Comparison of ENCODE assay signal across 38 mouse cellular contexts in genomic region chr3:137642568-137642967, GRCm38 (mm10). TPM values are rescaled to one million over a fixed set of nuclear protein-coding genes. Genes with fewer than 3 reads are reported as not detected.
"Had no signal": no experiment of that assay in that cellular context is flagged by ENCODE, and none has a peak within 500 bp of the region (broad histone marks: within the 10 kb centered on the region; RNA-seq: fewer than 3 reads in every experiment).

No protein-coding gene starts in this region.

- H3K9me3 ChIP-seq: heart, embryonic 10.5 days; heart, embryonic 12.5 days; hindbrain, embryonic 10.5 days; hindbrain, embryonic 13.5 days; hindbrain, embryonic 15.5 days; limb, embryonic 13.5 days; limb, embryonic 15.5 days; liver, embryonic 12.5 days had no signal

- H3K4me2 ChIP-seq: heart, embryonic 12.5 days; hindbrain, embryonic 13.5 days; hindbrain, embryonic 15.5 days; limb, embryonic 13.5 days; limb, embryonic 15.5 days; liver, embryonic 12.5 days had no signal

- H3K4me1 ChIP-seq: heart, embryonic 10.5 days; heart, embryonic 12.5 days; hindbrain, embryonic 15.5 days; limb, embryonic 15.5 days; liver, embryonic 12.5 days had no signal

- H3K4me3 ChIP-seq: heart, embryonic 10.5 days; heart, embryonic 12.5 days; hindbrain, embryonic 10.5 days; hindbrain, embryonic 13.5 days; hindbrain, embryonic 15.5 days; layer of hippocampus, adult 2 months; left cerebral cortex, adult 2 months; limb, embryonic 13.5 days; limb, embryonic 15.5 days; liver, embryonic 12.5 days had no signal

- H3K9ac ChIP-seq: heart, embryonic 12.5 days; hindbrain, embryonic 13.5 days; hindbrain, embryonic 15.5 days; limb, embryonic 13.5 days; limb, embryonic 15.5 days; liver, embryonic 12.5 days; liver, embryonic 14.5 days had no signal

- H3K36me3 ChIP-seq: heart, embryonic 10.5 days; heart, embryonic 12.5 days; hindbrain, embryonic 10.5 days; hindbrain, embryonic 13.5 days; hindbrain, embryonic 15.5 days; limb, embryonic 13.5 days; limb, embryonic 15.5 days; liver, embryonic 12.5 days had no signal

- H3K27me3 ChIP-seq: heart, embryonic 12.5 days; hindbrain, embryonic 13.5 days; hindbrain, embryonic 15.5 days; limb, embryonic 13.5 days; limb, embryonic 15.5 days; liver, embryonic 12.5 days had no signal

- DNase-seq: gastrocnemius, postnatal 10 days; heart, adult 18-20 months; heart, postnatal 10 days; heart, postnatal 4 days; kidney, adult 11 months; kidney, adult 8-10 months; kidney, postnatal 10 days; kidney, postnatal 25 days; kidney, postnatal 4 days had no signal

- ATAC-seq: hindbrain, postnatal 0 days; intestine, embryonic 16.5 days; liver, embryonic 12.5 days had no signal

- H3K27ac ChIP-seq: heart, embryonic 10.5 days; hindbrain, embryonic 10.5 days; hindbrain, embryonic 13.5 days; hindbrain, embryonic 15.5 days; hindbrain, postnatal 0 days; layer of hippocampus, adult 2 months; left cerebral cortex, adult 2 months; limb, embryonic 13.5 days; limb, embryonic 15.5 days; liver, embryonic 12.5 days; liver, embryonic 14.5 days had no signal

RNA-seq across cellular contexts. Expression of gene Ddit4l, which starts 21.2 kb away (rescaled TPM):
- total RNA-seq: granulocyte monocyte progenitor cell, adult 5-6 weeks had no signal

RNA-seq across cellular contexts. Expression of gene Gm21962, which starts 28.8 kb away (rescaled TPM):
- total RNA-seq: gastrocnemius, postnatal 10 days; gastrocnemius, postnatal 4 days; granulocyte monocyte progenitor cell, adult 5-6 weeks; heart, adult 18-20 months; heart, adult 8-10 months; heart, postnatal 10 days; heart, postnatal 25 days; heart, postnatal 4 days; hindbrain, postnatal 0 days; layer of hippocampus, adult 2 months; layer of hippocampus, postnatal 10 days; layer of hippocampus, postnatal 25 days; left cerebral cortex, adult 2 months; left cerebral cortex, postnatal 14 days; left cerebral cortex, postnatal 36 days; liver, adult 2 months had no signal
- polyA plus RNA-seq: frontal cortex, adult 2 months; heart, embryonic 10.5 days; heart, embryonic 12.5 days; heart, embryonic 14.5 days; heart, embryonic 16.5 days; hindbrain, embryonic 10.5 days; hindbrain, embryonic 13.5 days; hindbrain, embryonic 15.5 days; hindbrain, postnatal 0 days; intestine, embryonic 14.5 days; intestine, embryonic 16.5 days; kidney, embryonic 14.5 days; kidney, embryonic 16.5 days; limb, embryonic 11.5 days; limb, embryonic 13.5 days; limb, embryonic 15.5 days; liver, adult 2 months; liver, embryonic 12.5 days; liver, embryonic 14.5 days had no signal
